Mouse (Mus musculus) spleen, postnatal 36 days (tissue): Measurements from ENCODE around the gene Milr1.
"Not testable (repeated sequence)": the region's sequence is repeated elsewhere in the genome, so short reads cannot be mapped to it uniquely, and the experiment has no call there.

Source experiments
- DNase-seq, 2 experiments: peaks; one replicate each; pipeline ENCODE4 v3.0.0; 2022; ENCODE audit warnings: low spot score in 2 of 2, mixed read lengths in 1 of 2

Milr1 gene

DNA sequence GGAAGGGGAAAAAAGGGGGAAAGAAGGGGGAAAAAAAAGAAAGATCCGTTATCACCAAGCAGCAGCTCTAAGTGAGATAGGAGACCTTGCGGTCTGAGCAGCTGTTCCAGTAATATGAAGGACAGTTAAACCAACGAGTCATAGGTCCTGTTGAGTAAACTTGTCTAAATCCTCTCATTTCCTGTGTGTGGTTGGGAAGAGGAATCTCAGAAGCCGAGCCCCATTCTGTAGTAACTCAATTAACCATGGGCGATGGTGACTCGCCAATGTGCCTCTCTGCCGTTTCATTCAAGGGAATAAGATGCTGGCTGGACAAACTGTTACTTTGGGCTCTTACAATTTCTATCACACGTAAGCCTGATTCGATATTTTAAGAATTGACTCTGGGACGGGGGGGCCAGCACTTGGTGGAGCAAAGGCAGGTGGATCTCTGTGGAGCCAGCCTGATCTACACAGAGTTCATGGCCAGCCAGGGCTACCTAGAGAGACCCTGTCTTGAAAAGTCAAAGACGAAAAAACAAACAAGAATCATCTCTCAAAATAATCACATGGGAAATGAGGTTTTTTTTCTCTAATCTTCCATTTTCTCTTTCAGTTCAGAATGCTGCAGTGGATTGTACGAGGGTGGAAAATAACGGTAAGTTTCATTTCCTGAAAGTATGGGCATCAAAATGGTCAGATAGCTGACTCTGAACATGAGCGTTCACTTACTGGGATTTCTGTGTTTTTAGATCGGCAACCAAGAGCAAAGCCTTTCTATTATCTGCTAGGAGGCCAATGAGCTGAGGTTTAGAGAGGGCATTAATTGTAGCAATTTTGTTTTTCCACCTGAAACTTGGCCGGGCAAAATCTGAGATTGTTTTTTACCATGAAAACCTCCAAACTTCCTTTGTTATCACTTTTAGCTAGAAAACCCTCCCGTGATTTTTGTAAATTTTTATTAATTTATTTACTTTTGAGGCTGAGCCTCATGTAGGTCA, at the start of gene Milr1:
TSS of gene Milr1 (plus strand) at position 188 of the 980 bp plus-strand sequence.
- DNase-seq: peak; percentile 46 to 68

DNA sequence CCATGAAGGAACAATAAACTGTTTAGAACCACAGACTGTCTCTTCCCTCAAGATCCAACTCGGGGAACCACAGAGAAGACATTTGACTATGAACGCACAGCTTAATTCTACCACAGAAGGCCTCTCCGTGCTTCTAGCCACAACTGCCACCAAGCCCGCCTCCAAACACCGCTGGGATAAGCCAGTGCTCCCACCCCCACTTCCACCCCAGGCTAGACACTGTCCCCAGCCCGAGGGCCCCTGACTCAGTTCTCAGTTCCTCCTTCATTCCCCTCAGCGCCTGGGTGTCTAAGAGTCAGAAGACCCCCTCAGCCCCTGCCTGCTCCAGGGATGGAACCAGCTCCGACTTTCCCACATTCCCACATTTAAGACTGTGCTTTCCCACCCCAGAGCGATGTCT, 49.4 kb upstream of the Milr1 start:
- no peak for DNase-seq

DNA sequence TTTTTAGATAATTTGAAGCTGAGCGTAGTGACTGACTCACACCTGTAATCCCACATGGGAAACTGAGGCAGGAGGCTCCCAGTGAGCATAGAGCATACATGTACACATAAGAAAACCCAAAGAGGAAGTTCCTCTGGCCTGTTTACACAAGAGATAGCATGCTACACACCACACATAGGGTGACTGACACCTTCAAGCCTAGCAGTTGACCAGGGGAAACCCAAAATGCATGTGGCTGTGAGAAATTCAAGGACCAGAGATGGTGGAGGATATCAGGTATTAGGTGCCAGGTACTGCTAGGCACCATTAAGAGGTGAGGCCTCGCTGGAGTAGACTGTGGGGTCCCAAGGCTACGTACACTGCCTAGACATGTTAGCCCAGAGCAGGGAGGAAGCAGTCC, 48.4 kb upstream of the Milr1 start:
- no peak for DNase-seq

GRCm38 (mm10) chr11:106703931-106704330, 47.1 kb upstream of the Milr1 start:
- no peak for DNase-seq

- DNase-seq: no peak
These were observed 46.5 kb upstream of the Milr1 start for GRCm38 (mm10) chr11:106704399-106705111.

- DNase-seq: no peak
These were observed 44.8 kb upstream of the Milr1 start for GRCm38 (mm10) chr11:106706212-106706611.

- DNase-seq: no peak
These were observed 43.9 kb upstream of the Milr1 start for GRCm38 (mm10) chr11:106707085-106707484.

- no peak for DNase-seq
These were observed 43.2 kb upstream of the Milr1 start for GRCm38 (mm10) chr11:106707866-106708265.

DNA sequence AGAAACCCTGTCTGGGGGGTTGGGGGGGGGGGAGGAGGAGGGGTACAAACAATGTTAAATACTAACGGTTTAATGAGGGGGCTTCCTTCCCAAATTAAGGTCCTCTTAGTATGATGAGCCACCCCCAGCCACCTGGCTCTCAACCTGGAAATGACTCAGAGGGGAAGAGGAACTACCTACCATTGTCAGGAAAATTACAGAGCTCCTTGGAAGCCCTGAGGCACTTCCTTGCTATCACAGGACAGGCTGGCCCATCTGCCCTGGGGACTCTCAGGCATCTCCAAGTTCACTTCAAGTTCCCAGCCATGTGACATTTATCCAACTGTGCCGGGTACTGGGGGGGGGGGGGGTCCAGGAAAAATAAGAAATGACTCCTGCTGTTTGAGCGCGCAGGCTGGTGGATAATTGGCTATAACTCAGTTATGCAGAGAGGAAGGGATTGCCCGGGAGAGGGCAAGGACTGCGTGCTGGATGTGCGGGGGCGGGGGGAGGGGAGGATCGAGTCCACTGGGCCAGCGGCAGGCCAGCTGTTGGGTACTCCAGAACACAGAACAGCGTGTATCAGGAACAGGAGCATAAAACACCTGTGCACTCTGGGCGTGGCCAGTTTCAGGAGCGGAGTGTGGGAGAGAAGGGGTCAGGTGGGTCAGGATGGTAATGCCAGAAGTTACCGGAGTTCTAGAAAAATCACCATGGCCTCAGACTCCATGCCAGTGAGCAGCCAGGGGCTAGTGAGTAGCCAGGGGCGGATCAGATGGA, 41.6 kb upstream of the Milr1 start:
- no peak for DNase-seq

DNA sequence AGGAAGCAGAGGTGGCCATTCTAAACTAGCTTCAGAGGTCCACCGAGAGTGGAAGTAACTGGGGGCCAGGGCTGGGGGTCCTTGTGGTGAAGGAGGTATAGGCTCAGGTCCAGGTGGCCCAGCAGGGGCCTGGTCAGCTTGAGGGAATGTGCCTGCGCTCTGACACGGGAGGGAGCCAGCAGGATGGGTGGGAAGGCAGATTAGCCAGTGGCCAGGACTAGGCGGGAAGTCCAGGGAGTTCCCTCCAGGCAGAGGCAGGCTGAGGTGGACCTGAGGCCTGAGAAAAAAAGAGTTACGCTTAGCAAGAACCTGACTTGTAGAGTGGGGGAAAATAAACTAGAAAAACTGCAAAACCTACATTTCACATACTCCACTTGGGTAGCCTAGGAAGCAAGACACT, 40.2 kb upstream of the Milr1 start:
- no peak for DNase-seq

DNA sequence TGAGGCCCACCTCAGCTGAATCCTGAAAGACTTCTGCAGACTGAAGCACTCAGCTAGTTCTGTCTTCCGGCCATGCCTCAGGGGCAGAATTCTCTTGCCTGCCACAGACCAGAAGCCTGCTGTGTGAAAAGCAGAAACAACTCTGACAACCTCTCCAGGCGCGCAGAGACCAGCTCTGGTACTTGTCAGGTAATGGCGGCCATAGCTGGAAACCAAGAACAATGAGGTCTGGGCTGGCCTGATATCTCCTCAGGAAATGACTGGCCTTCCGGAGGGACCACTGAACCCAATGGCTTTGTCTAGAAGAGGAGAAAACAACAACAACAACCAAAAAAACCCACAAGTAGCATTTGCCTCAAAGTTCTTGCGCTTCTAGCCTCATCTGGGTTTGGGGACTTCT, 36.0 kb upstream of the Milr1 start:
- DNase-seq: no peak

- no peak for DNase-seq
These were observed 34.5 kb upstream of the Milr1 start for GRCm38 (mm10) chr11:106716568-106716967.

GRCm38 (mm10) chr11:106720379-106720778, 30.6 kb upstream of the Milr1 start:
- no peak for DNase-seq

- no peak for DNase-seq
These were observed 28.1 kb upstream of the Milr1 start for GRCm38 (mm10) chr11:106722831-106723361.

DNA sequence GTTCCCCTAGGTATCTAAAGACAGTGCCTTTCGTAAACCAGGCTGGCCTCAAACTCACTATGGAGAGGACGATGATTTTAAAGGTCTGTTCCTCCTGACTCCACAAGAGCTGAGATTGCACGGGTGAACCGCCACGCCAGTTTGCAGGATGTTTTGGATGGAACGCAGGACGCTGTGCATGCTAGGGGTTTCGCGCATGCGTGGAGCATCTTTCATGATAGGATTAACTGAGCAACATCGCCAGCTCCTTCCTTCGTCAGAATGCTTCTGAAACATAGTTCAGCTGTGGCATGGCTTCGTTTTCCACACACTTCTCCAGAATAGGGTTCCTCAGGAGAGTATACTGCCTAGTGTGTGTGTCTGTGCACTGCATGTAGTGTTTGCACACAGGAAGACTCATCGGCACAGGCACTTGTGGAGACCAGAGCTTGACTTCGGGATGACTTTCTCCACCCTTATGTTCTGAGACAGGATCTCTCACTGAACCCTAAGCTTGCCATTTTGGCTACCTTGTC, 27.4 kb upstream of the Milr1 start:
- no peak for DNase-seq

- no peak for DNase-seq
These were observed 26.7 kb upstream of the Milr1 start for GRCm38 (mm10) chr11:106724176-106724915.

GRCm38 (mm10) chr11:106724916-106725235, 26.1 kb upstream of the Milr1 start:
- not testable (repeated sequence) for DNase-seq

- no peak for DNase-seq
These were observed 23.1 kb upstream of the Milr1 start for GRCm38 (mm10) chr11:106727967-106728366.

GRCm38 (mm10) chr11:106728402-106729366, 22.3 kb upstream of the Milr1 start:
- no peak for DNase-seq

DNA sequence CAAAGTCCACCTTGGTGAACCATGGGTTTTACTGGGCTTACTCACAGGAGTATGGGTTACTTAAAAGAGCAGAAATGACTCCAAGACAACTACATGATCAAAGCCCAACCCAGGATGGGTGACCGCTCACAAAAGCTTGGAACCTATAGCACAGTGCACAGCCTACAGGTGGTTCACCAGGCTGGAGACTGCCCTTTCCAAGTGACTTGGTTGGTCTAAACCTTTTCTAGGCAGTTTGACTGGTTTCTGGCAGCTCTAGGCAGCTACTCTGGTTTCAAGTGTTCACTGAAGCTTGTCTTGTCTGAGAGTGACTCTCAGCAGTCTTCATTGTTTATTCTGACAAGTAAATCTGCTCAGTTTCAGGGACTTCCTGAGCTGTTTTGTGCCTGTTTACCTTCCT, 21.4 kb upstream of the Milr1 start:
- no peak for DNase-seq
